Mouse (Mus musculus) MN1 (cell line): ENCODE measurements around the gene Fam155a.

Experiments used
- DNase-seq: peaks from one replicate; pipeline ENCODE4 v3.0.0-alpha.2; 2016; ENCODE audit warnings: low spot score

The Fam155a gene

GRCm38 (mm10) chr8:9176974-9177373 lies 594.0 kb downstream of the Fam155a start:
- DNase-seq = no peak

DNA sequence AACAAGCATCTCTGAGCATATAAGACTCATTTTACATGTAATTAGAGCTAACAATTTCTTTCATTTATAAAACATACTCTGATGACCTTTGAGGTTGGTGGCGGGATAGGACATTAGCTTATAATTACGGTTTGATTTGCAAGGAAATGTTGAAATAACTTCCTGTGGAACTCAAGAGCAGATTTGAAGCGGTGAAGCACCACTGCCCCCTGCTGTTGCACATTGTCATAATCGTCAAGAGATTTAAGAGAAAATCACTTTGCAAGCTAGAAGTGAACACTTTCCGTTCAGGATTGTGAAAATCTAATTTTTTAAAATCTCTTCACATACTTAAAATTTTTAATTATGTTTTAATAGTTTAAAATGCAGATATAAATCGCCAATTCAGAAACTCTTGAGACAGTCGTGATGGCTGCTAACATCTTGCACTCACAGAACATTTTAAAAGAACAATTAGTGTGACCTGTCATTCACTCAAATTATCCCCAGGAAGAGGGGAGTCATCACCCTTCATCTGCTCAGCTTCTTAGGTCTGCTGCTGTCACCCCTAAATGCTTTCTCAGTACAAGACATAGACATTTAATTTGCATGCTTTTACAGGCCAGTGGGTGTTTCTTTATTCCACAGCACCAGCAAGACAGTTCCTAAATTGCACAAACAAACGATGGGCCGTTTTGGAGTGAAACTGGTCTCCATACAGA lies 595.9 kb downstream of the Fam155a start:
- DNase-seq = no peak

GRCm38 (mm10) chr8:9171848-9172247 lies 599.1 kb downstream of the Fam155a start:
- no peak for DNase-seq

DNA sequence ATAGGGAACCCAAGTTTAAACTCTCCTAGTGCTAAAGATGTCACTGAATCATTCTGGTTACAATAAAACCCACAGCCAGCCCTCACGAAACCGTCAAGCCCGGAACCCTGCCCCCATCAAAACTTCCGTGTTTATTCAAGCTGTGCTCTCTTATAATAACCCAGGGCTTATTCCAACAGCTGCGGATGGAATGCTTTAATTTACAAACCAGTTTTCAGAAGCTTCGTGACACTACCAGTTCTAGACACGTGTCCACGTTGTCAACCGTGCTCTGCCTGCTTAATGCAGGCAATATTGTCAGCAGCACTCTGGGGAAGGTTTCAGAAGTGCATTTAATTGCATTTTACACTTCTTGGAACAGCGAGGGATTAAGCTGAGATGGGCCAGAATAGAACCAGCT lies 603.0 kb downstream of the Fam155a start:
- no peak for DNase-seq

- no peak for DNase-seq
Observed at GRCm38 (mm10) chr8:9161606-9162005, 609.4 kb downstream of the Fam155a start.

DNA sequence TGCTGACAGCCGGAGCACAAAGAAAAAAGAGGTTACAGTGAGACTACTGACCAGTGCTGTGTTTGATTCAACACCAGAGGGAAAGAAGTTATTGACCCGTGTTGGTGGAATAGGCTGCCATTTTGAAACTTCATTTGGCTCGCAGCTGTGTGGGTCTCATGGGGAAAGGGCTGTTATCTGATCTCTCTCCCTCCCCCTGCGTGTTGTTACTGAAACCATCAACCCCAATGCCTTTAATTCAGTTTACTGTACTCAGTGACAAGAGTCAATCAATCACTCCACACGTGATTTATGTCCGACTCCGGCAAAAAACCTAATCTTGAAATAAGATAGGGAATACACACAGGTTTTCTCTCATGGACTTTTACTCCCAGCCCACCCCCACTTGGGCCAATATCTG lies 611.6 kb downstream of the Fam155a start:
- DNase-seq = no peak

GRCm38 (mm10) chr8:9158652-9159051 lies 612.3 kb downstream of the Fam155a start:
- DNase-seq = no peak

- DNase-seq = no peak
Observed at GRCm38 (mm10) chr8:9157141-9157781, 613.7 kb downstream of the Fam155a start.
